Mouse (Mus musculus) embryonic fibroblast, embryonic 13.5 days (primary cell): ENCODE data around the gene Tmem170. TPM values are rescaled to one million over a fixed set of nuclear protein-coding genes. Genes with fewer than 3 reads are reported as not detected.

Experiments used
- H3K27ac ChIP-seq: 2 replicates; pipeline ENCODE4 v1.5.1; 2012; ENCODE audit warnings: low read length, control low read depth, inconsistent platforms; ENCODE audit not compliant: insufficient read depth
- H3K4me1 ChIP-seq: 2 replicates; pipeline ENCODE4 v1.6.1; 2011; ENCODE audit warnings: low read length; ENCODE audit not compliant: control insufficient read depth, insufficient read depth
- H3K4me3 ChIP-seq: 2 replicates; pipeline ENCODE4 v1.5.1; 2011; ENCODE audit warnings: mild to moderate bottlenecking, control low read depth, low read length; ENCODE audit not compliant: insufficient read depth
- CTCF ChIP-seq: IDR thresholded peaks from 2 replicates; pipeline ENCODE4 v1.5.1; 2011; ENCODE audit warnings: mild to moderate bottlenecking, control low read depth, low read length, moderate library complexity, borderline replicate concordance; ENCODE audit not compliant: insufficient read depth
- POLR2A ChIP-seq: IDR thresholded peaks from 2 replicates; pipeline ENCODE4 v1.6.1; 2011; ENCODE audit warnings: low read depth, mild to moderate bottlenecking, control low read depth, low read length, moderate library complexity
- polyA plus RNA-seq: library from polyadenylated mRNA; stranded (reverse); fragments of >200 nt; gene quantifications from 2 replicates; pipeline ENCODE4 v1.2.4, GENCODE M21; 2011; ENCODE audit warnings: low read depth; ENCODE audit not compliant: missing spikeins, insufficient read length

Gene Tmem170
- polyA plus RNA-seq, result 2.6 and 3.2 TPM in 2 replicates

DNA sequence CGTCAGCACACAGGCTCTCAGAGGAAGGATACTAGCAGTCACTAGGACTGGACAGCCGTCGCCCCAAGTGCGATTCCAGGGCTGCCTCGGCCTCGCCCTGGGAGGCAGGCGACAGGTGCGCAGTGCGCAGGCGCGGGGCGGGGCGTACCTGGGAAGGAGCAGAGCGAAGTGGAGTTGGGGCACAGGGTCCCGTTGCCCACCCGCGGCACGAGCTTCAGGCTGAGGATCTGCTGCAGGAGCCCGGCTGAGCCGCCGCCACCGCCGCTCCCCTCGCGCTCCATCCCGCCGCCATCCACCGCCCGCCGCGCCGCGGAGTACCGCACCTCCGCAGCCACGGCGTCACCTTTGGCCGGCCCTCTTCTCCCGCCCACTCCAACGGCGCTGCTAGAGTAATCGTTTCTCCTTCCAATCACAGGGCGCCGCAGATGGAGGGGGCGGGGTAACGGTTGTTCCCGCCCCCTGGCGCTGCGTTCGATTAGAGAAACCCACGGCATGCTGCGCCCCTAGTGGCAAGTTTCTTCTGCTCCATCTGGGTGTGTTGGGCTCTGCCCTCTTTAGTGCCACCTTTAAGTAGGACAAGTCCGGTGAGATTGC is at the start of gene Tmem170:
TSS of gene Tmem170 (minus strand) at position 396 of the 594 bp plus-strand sequence.
- Histone ChIP-seq H3K4me3 (peak within 1 kb of the TSS; percentile 69), H3K27ac (no peak within 1 kb of the TSS), H3K4me1 (0 out of 2 replicates have a peak, but pooled peaks cover 2% of the 10 kb centered on the region)
- TF ChIP-seq POLR2A (peak; percentile 97), CTCF (peak; percentile 63; the same call in 1 of the 2 replicates)

DNA sequence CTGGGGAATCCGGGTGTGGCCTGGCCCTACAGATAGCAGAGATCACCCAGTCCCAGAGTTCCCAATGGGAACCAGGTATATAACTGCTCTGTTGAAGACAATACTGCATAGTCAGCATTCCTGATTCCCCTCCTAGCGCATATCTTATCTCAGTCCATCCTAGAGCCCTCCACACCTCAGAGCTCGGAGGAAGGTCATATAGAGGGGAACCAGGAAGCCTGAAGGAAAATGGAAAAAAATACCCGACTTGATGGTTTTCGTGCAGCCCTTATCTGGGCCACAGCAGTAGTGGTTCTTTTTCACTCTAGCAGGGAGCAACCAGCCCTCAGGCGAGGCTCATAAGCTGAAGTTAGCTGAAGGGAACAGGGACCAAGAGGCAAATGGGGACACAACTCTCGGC is 48.4 kb upstream of the Tmem170 start:
- H3K4me1 ChIP-seq, result no peaks in the 10 kb centered on the region
- no peak overlapping the region for H3K4me3 ChIP-seq
- no peak overlapping the region for H3K27ac ChIP-seq
- no peak for TF ChIP-seq CTCF
- TF ChIP-seq POLR2A, result no peak

DNA sequence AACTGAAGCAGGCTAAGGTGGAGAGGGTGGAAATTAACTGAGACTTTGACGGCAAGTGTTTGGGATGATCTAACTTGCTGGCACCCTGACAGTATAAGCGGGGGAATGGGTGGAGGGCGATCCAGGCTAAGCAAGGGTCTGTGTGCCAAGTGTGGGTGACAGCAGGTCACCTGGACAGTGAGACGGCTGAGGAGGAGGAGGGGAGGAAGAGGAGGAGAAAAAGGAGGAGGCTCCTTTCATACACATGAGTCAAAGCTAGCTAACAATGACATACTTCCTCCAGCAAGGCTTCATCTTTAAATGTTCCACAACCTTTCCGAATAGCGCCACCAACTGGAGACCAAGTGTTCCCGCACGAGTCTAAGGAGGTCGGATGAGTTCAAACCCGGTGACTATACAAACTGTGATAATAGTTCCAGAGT is 46.8 kb upstream of the Tmem170 start:
- 0 out of 2 replicates have a peak, but pooled peaks have one; percentile 2 for TF ChIP-seq CTCF
- no peak for TF ChIP-seq POLR2A
- H3K4me1 ChIP-seq, result no peaks in the 10 kb centered on the region
- no peak overlapping the region for H3K27ac ChIP-seq
- H3K4me3 ChIP-seq, result no peak overlapping the region

DNA sequence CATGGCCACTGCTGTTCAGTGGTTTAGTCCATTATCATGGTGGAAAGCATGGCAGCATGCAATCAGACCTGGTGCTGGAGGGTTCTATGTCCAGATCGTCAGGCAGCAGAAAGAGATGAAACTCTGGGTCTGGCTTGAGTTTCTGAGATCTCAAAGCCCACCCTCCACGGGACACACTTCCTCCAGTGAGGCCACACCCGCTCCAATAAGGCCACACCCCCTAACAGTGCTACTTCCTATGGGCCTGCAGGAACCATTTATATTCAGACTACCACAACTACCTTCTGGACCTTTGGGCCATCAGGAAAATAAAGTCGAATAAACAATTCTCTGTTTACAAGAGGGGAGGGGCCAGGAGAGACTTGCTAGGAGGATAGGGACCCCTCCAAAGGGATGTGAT is 44.4 kb upstream of the Tmem170 start:
- no peak overlapping the region for H3K27ac ChIP-seq
- no peaks in the 10 kb centered on the region for H3K4me1 ChIP-seq
- TF ChIP-seq CTCF, result no peak
- TF ChIP-seq POLR2A, result no peak
- no peak overlapping the region for H3K4me3 ChIP-seq

DNA sequence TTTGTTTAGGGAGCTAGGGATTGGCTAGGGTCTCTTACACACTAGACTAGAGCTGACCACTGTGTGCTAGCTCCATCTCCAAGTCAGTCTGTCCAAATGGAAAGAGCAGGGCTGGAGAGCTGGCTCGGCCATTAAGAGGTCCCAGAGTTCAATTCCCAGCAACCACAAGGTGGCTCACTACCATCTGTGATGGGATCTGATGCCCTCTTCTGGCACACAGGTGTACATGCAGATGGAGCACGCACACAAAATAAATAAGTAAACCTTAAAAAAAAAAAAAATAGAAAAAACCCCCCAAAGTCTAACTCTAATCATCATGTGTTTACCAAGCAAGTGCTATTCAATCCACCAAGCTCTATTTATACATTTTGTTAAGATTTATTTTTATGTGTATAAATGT is 43.1 kb upstream of the Tmem170 start:
- H3K4me1 ChIP-seq, result no peaks in the 10 kb centered on the region
- no peak overlapping the region for H3K4me3 ChIP-seq
- no peak overlapping the region for H3K27ac ChIP-seq
- TF ChIP-seq POLR2A, result no peak
- TF ChIP-seq CTCF, result peak; percentile 26; the same call in 1 of the 2 replicates

DNA sequence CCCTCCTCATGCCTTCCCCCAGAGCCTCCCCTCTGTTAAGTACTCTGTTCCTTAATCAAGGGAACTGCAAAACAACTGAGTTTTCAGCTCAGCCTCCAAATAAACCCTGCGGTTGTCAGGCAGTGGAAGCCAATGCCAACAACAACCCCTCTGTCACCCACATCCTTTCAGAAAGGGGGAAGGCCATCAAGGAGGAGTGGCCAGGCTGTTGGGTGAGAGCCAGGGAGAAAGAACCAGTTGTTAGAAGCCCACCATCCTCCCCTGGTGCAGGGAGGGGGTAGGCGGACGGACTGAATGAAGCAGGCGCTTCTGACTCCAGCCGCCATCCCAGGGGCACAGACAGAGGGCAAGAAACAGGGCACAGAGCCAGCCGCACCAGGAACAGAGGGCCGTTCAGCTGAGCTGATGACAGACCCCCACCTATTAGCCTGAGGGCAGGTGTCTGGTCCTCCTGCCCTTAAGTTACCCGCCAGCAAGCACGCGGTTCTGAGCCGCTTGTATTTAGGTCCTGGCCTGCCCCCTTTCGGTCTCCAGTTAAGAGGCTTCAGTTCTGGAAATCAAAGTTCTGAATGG is 36.4 kb upstream of the Tmem170 start:
- no peaks in the 10 kb centered on the region for H3K4me1 ChIP-seq
- H3K27ac ChIP-seq, result no peak overlapping the region
- TF ChIP-seq CTCF, result no peak
- no peak for TF ChIP-seq POLR2A
- H3K4me3 ChIP-seq, result no peak overlapping the region

DNA sequence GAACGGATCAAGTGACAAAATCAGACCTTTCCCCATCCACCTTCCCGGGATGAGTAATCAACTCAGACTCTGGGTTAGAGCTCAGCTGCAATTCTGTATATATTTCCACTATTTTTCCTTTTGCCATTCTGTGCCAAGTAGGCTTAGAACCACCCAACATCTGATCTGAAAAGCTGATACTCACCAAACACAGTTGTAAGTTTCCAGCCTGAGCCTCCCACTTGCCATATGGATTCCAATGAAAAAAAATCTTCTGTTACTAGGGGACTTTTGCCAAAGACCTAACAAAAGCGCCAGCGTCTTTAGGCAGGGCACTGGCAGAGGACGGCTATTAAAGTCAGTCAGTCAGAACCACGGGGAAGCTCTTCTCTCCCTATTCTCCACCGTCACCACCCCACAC is 35.0 kb upstream of the Tmem170 start:
- Histone ChIP-seq H3K4me3 (no peak overlapping the region), H3K27ac (no peak overlapping the region), H3K4me1 (no peaks in the 10 kb centered on the region)
- TF ChIP-seq POLR2A, result no peak
- no peak for TF ChIP-seq CTCF

DNA sequence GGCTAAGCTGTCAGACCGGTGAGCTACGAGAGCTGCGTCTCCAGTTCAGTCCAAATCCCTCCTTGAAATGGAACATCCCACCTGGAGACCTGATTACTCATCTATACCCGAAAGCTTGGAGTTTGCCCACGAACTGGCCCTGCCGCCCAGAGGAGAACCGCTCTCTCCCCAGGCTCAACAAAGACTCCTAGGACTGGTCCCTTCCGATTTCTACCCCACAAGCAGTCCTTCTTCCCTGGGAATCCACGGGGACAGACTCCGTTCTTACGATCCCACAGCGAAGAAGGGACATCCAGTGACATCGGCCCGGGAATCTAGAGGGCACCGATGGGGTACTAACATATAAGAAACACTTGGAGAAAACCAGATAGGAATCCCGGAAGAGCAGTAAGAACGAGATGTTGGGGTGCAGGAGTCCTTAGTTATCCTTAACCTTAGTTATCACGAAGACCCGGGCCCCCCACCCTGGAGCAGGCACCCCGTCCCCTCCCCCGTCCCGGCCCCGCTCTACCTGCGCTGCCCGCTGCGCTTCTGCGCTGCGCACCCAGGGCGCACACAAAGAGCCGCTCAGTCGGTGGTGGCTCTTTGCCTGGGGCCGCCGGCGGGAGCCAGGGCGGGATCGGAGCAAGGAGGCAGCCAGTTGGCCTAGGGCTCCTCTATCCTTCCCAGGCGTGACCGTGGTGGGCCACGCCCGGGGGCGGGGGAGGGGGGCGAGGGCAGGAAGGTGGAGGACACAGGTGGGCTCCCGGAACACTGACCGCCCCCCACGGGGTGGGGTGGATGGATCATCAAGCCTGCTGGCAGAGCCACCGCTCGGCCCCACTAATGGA is 33.3 kb upstream of the Tmem170 start, which contains the start of gene Chst5:
TSS of gene Chst5 (minus strand) at position 827 of the 830 bp plus-strand sequence.
- no peak for TF ChIP-seq CTCF
- TF ChIP-seq POLR2A, result no peak
- H3K27ac ChIP-seq, result no peak within 1 kb of the TSS
- peaks cover 3% of the 10 kb centered on the region; the same call in 1 of the 2 replicates for H3K4me1 ChIP-seq
- no peak within 1 kb of the TSS for H3K4me3 ChIP-seq

DNA sequence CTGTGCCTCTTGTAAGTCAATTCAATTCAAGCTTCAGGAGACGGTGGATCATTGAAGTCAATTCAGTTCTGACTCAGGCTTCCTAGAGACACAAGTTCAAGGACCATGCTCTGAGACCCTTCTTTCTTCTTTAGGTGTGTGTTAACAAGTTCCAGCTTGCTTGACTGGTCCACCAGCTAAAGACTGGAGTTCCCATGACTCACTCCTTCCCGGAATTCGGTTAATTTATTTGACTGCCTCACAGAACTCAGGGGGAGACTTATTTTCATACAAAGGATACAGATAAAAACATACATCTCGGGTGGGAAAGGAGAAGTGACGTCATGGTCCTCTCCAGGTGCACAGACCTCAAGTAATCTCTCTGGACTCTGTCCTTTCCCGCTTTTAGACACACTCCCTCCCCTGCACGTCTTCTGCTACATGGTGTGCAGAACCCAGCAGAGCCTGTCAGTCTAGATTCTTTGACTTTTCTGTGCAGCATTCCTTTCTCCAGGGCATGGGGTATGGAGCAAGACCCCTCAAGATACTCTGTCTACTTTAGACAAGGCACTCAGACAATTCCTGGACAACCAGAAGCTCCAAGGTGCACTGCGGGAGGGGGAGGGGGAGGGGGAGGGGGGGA is 29.1 kb upstream of the Tmem170 start:
- TF ChIP-seq POLR2A, result no peak
- peak overlapping the region; percentile 28 for H3K27ac ChIP-seq

DNA sequence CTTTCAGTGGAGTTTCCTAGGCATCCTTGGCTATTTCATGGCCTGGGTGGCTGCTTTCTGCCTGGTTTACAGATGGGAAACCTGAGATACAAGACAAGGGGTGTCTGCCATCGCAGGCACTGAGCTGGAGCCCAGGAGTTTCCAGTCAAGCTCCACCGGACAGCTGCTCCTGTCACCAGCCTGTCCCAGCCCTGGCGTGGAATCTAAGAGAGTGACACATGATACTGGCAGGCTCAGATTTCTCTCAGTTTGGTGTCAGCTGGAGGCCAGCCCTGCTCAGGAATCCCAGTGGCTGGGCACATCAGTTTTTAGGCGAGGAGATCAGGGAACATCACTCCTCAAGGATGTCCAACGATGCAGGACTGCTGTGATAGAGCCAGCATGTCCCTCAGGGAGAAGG is 25.5 kb upstream of the Tmem170 start:
- Histone ChIP-seq H3K27ac (no peak overlapping the region), H3K4me3 (no peak overlapping the region), H3K4me1 (peaks cover 8% of the 10 kb centered on the region; the same call in 1 of the 2 replicates)
- TF ChIP-seq POLR2A (no peak), CTCF (no peak)

More for the DNA sequence above, 29.1 kb upstream of the Tmem170 start:
- Histone ChIP-seq H3K4me1 (peaks cover 8% of the 10 kb centered on the region; the same call in 1 of the 2 replicates), H3K4me3 (no peak overlapping the region)
